Mouse (Mus musculus): ENCODE measurements around the gene Smyd2. TPM values are rescaled to one million over a fixed set of nuclear protein-coding genes. Genes with fewer than 3 reads are reported as not detected.

Smyd2 gene
- polyA plus RNA-seq, 1 experiment from 2014 or later = 54.9 TPM

DNA sequence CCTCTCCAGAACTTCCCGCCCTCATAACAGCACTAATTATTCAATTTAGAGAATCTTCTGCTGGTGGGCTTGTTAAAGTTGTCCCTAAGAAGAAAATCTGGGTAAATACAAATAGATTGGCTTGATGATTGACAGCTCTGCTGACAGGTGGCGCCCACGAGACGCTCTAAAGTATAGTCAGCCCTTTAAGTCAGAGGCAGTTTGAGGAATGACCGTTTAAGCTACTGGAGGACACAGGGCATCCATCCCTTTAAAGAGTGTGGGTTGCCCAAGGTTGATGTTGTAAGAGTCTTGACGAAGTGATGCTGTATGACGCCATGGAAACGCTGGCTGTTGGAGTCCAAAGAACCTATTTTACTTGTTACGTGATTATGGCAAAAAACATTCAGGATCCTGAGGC, 57.9 kb downstream of the Smyd2 start:
- no peaks in the 10 kb centered on the region for H3K36me3 ChIP-seq (ENCODE audit: control insufficient read depth, insufficient read depth, low read length)
- H3K4me3 ChIP-seq (ENCODE audit: low read depth, low read length) = no peak overlapping the region
- WGBS = 80% methylated on average over 9 of the region's 9 CpGs
- no peak for ATAC-seq (ENCODE audit: low FRiP score)
- H3K4me2 ChIP-seq = no peak overlapping the region
- H3K4me1 ChIP-seq (ENCODE audit: control insufficient read depth, insufficient read depth, low read length) = no peaks in the 10 kb centered on the region
- H3K9ac ChIP-seq (ENCODE audit: low read length) = no peak overlapping the region
- no peaks in the 10 kb centered on the region for H3K27me3 ChIP-seq (ENCODE audit: control insufficient read depth, insufficient read depth, low read length)
- no peaks in the 10 kb centered on the region for H3K9me3 ChIP-seq (ENCODE audit: control insufficient read depth, low read length)
- DNase-seq (ENCODE audit: low spot score, missing footprints) = no peak
- H3K27ac ChIP-seq (ENCODE audit: low read depth, low read length) = no peak overlapping the region

GRCm38 (mm10) chr1:189863727-189864126, 58.4 kb downstream of the Smyd2 start:
- no peak overlapping the region for H3K4me3 ChIP-seq (ENCODE audit: low read depth, low read length)
- no peak overlapping the region for H3K4me2 ChIP-seq
- H3K27ac ChIP-seq (ENCODE audit: low read depth, low read length) = no peak overlapping the region
- ATAC-seq (ENCODE audit: low FRiP score) = no peak
- H3K9ac ChIP-seq (ENCODE audit: low read length) = no peak overlapping the region
- no peaks in the 10 kb centered on the region for H3K27me3 ChIP-seq (ENCODE audit: control insufficient read depth, insufficient read depth, low read length)
- H3K9me3 ChIP-seq (ENCODE audit: control insufficient read depth, low read length) = no peaks in the 10 kb centered on the region
- H3K4me1 ChIP-seq (ENCODE audit: control insufficient read depth, insufficient read depth, low read length) = no peaks in the 10 kb centered on the region
- DNase-seq (ENCODE audit: low spot score, missing footprints) = no peak
- 95% methylated on average over 3 of the region's 3 CpGs for WGBS
- no peaks in the 10 kb centered on the region for H3K36me3 ChIP-seq (ENCODE audit: control insufficient read depth, insufficient read depth, low read length)

DNA sequence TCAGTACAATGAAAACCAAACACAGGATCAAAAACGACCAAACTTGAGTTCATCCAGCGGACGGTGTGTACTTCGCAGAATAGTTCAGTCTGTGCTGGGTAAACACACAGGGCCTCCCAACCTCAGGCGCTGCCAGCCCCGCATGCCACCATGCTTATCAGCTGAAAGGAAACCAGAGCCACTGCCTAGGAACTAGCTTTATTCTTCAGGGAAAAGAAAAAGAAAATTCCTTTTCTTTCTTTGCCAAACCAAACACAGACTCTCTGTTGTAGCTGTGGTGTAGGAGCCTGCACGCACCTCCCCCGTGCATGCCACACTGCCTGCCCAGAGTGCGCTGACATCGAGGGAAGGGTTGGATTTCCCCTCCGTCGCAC, 61.2 kb downstream of the Smyd2 start:
- H3K36me3 ChIP-seq (ENCODE audit: control insufficient read depth, insufficient read depth, low read length) = no peaks in the 10 kb centered on the region; the same call in 1 of the 2 replicates
- no peaks in the 10 kb centered on the region for H3K9me3 ChIP-seq (ENCODE audit: control insufficient read depth, low read length)
- H3K27ac ChIP-seq (ENCODE audit: low read depth, low read length) = no peak overlapping the region
- H3K27me3 ChIP-seq (ENCODE audit: control insufficient read depth, insufficient read depth, low read length) = no peaks in the 10 kb centered on the region
- ATAC-seq (ENCODE audit: low FRiP score) = no peak
- no peak overlapping the region for H3K4me2 ChIP-seq
- DNase-seq (ENCODE audit: low spot score, missing footprints) = no peak
- H3K9ac ChIP-seq (ENCODE audit: low read length) = no peak overlapping the region
- H3K4me1 ChIP-seq (ENCODE audit: control insufficient read depth, insufficient read depth, low read length) = no peaks in the 10 kb centered on the region
- no peak overlapping the region for H3K4me3 ChIP-seq (ENCODE audit: low read depth, low read length)
- 83% methylated on average over 12 of the region's 12 CpGs for WGBS

- no peak overlapping the region for H3K4me2 ChIP-seq
- no peak overlapping the region for H3K9ac ChIP-seq (ENCODE audit: low read length)
- H3K4me3 ChIP-seq (ENCODE audit: low read depth, low read length) = no peak overlapping the region
- no peaks in the 10 kb centered on the region; the same call in 1 of the 2 replicates for H3K36me3 ChIP-seq (ENCODE audit: control insufficient read depth, insufficient read depth, low read length)
- no peak for ATAC-seq (ENCODE audit: low FRiP score)
- DNase-seq (ENCODE audit: low spot score, missing footprints) = no peak
- H3K9me3 ChIP-seq (ENCODE audit: control insufficient read depth, low read length) = no peaks in the 10 kb centered on the region
- H3K27me3 ChIP-seq (ENCODE audit: control insufficient read depth, insufficient read depth, low read length) = no peaks in the 10 kb centered on the region
- H3K4me1 ChIP-seq (ENCODE audit: control insufficient read depth, insufficient read depth, low read length) = no peaks in the 10 kb centered on the region
- H3K27ac ChIP-seq (ENCODE audit: low read depth, low read length) = no peak overlapping the region
- WGBS = 85% methylated on average over 17 of the region's 17 CpGs
These were observed 61.8 kb downstream of the Smyd2 start for GRCm38 (mm10) chr1:189860112-189860941.

- H3K9me3 ChIP-seq (ENCODE audit: control insufficient read depth, low read length) = no peaks in the 10 kb centered on the region
- H3K27ac ChIP-seq (ENCODE audit: low read depth, low read length) = no peak overlapping the region
- no peaks in the 10 kb centered on the region for H3K27me3 ChIP-seq (ENCODE audit: control insufficient read depth, insufficient read depth, low read length)
- WGBS = 93% methylated on average over 6 of the region's 6 CpGs
- no peaks in the 10 kb centered on the region; the same call in 1 of the 2 replicates for H3K36me3 ChIP-seq (ENCODE audit: control insufficient read depth, insufficient read depth, low read length)
- DNase-seq (ENCODE audit: low spot score, missing footprints) = no peak
- no peak overlapping the region for H3K9ac ChIP-seq (ENCODE audit: low read length)
- ATAC-seq (ENCODE audit: low FRiP score) = no peak
- no peaks in the 10 kb centered on the region for H3K4me1 ChIP-seq (ENCODE audit: control insufficient read depth, insufficient read depth, low read length)
- H3K4me2 ChIP-seq = no peak overlapping the region
- H3K4me3 ChIP-seq (ENCODE audit: low read depth, low read length) = no peak overlapping the region
These were observed 63.8 kb downstream of the Smyd2 start for GRCm38 (mm10) chr1:189858377-189858776.

DNA sequence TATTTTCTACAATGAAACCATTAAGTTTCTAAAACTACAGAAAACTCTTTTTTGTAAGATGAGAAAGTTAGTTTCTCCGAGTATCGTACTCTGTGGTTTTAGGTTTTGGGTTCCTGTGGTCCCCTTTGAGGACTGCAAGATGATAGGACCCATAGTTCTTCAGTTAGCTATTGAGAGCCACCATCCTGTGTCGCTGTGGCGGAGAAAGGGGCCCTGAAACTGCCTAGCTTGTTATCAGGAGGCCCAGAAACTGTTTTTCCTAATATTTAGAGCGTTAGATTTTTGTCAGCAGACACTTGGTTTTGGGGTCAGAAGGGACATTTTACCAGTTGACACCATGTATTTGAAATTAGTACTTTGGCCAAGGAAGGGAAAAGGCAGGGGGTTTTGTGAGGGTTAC, 66.4 kb downstream of the Smyd2 start:
- ATAC-seq (ENCODE audit: low FRiP score) (no peak), DNase-seq (ENCODE audit: low spot score, missing footprints) (no peak)
- no peak overlapping the region for H3K4me3 ChIP-seq (ENCODE audit: low read depth, low read length)
- no peak overlapping the region for H3K9ac ChIP-seq (ENCODE audit: low read length)
- H3K4me1 ChIP-seq (ENCODE audit: control insufficient read depth, insufficient read depth, low read length) = no peaks in the 10 kb centered on the region
- 96% methylated on average over 5 of the region's 5 CpGs for WGBS
- peaks cover 5% of the 10 kb centered on the region for H3K36me3 ChIP-seq (ENCODE audit: control insufficient read depth, insufficient read depth, low read length)
- no peaks in the 10 kb centered on the region for H3K9me3 ChIP-seq (ENCODE audit: control insufficient read depth, low read length)
- H3K27me3 ChIP-seq (ENCODE audit: control insufficient read depth, insufficient read depth, low read length) = no peaks in the 10 kb centered on the region
- no peak overlapping the region for H3K27ac ChIP-seq (ENCODE audit: low read depth, low read length)
- no peak overlapping the region for H3K4me2 ChIP-seq

DNA sequence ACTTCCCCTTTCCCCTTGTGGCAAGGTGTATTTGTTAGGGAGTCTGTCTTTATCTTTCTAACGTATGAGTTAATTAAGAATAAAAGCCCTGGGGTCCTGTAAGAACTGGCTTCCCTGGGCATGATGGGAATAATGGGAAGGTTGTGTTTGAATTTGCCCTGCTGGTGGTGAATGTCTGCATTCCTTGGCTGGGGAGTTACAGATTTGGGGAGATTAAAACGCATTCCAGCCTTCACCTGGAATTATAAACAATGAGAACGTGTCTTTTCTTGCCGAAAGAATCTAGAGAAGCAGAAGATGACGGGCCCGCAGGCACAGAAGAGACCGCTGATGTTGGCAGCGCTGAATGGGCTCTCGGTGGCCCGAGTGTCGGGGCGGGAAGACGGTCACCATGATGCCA, 67.5 kb downstream of the Smyd2 start:
- Histone ChIP-seq H3K36me3 (ENCODE audit: control insufficient read depth, insufficient read depth, low read length) (peaks cover 6% of the 10 kb centered on the region), H3K27me3 (ENCODE audit: control insufficient read depth, insufficient read depth, low read length) (no peaks in the 10 kb centered on the region), H3K4me1 (ENCODE audit: control insufficient read depth, insufficient read depth, low read length) (no peaks in the 10 kb centered on the region), H3K9me3 (ENCODE audit: control insufficient read depth, low read length) (no peaks in the 10 kb centered on the region), H3K4me2 (no peak overlapping the region), H3K4me3 (ENCODE audit: low read depth, low read length) (no peak overlapping the region), H3K9ac (ENCODE audit: low read length) (no peak overlapping the region), H3K27ac (ENCODE audit: low read depth, low read length) (no peak overlapping the region)
- no peak for ATAC-seq (ENCODE audit: low FRiP score)
- 92% methylated on average over 13 of the region's 13 CpGs for WGBS
- no peak for DNase-seq (ENCODE audit: low spot score, missing footprints)

GRCm38 (mm10) chr1:189852456-189852855, 69.7 kb downstream of the Smyd2 start:
- no peaks in the 10 kb centered on the region for H3K27me3 ChIP-seq (ENCODE audit: control insufficient read depth, insufficient read depth, low read length)
- H3K27ac ChIP-seq (ENCODE audit: low read depth, low read length) = no peak overlapping the region
- H3K4me1 ChIP-seq (ENCODE audit: control insufficient read depth, insufficient read depth, low read length) = no peaks in the 10 kb centered on the region
- DNase-seq (ENCODE audit: low spot score, missing footprints) (no peak), ATAC-seq (ENCODE audit: low FRiP score) (no peak)
- H3K4me2 ChIP-seq = no peak overlapping the region
- 77% methylated on average over 7 of the region's 7 CpGs for WGBS
- H3K9me3 ChIP-seq (ENCODE audit: control insufficient read depth, low read length) = no peaks in the 10 kb centered on the region
- H3K36me3 ChIP-seq (ENCODE audit: control insufficient read depth, insufficient read depth, low read length) = peaks cover 6% of the 10 kb centered on the region
- no peak overlapping the region for H3K4me3 ChIP-seq (ENCODE audit: low read depth, low read length)
- H3K9ac ChIP-seq (ENCODE audit: low read length) = no peak overlapping the region

GRCm38 (mm10) chr1:189852051-189852450, 70.1 kb downstream of the Smyd2 start:
- H3K4me1 ChIP-seq (ENCODE audit: control insufficient read depth, insufficient read depth, low read length) = no peaks in the 10 kb centered on the region
- H3K4me3 ChIP-seq (ENCODE audit: low read depth, low read length) = no peak overlapping the region
- DNase-seq (ENCODE audit: low spot score, missing footprints) = no peak
- H3K36me3 ChIP-seq (ENCODE audit: control insufficient read depth, insufficient read depth, low read length) = peaks cover 6% of the 10 kb centered on the region
- no peaks in the 10 kb centered on the region for H3K27me3 ChIP-seq (ENCODE audit: control insufficient read depth, insufficient read depth, low read length)
- no peak for ATAC-seq (ENCODE audit: low FRiP score)
- 89% methylated on average over 5 of the region's 5 CpGs for WGBS
- no peak overlapping the region for H3K4me2 ChIP-seq
- H3K9ac ChIP-seq (ENCODE audit: low read length) = no peak overlapping the region
- no peaks in the 10 kb centered on the region for H3K9me3 ChIP-seq (ENCODE audit: control insufficient read depth, low read length)
- no peak overlapping the region for H3K27ac ChIP-seq (ENCODE audit: low read depth, low read length)
